Mouse (Mus musculus) ES-E14 (cell line): ENCODE results near the gene Fam20a.

Experiments
- CHD2 ChIP-seq: IDR thresholded peaks from 2 replicates; pipeline ENCODE4 v1.6.1; 2014; ENCODE audit warnings: mild to moderate bottlenecking, low read depth, low read length, inconsistent platforms
- HCFC1 ChIP-seq: IDR thresholded peaks from 2 replicates; pipeline ENCODE4 v1.6.1; 2012; ENCODE audit warnings: low read length, inconsistent platforms, borderline replicate concordance; ENCODE audit not compliant: insufficient read depth
- MAFK ChIP-seq: IDR thresholded peaks from 2 replicates; pipeline ENCODE4 v1.6.1; 2014; ENCODE audit warnings: mild to moderate bottlenecking, low read depth, low read length, inconsistent platforms; ENCODE audit not compliant: insufficient read depth

GRCm38 (mm10) chr11:109629021-109629521 is 93.0 kb downstream of the Fam20a start:
- TF ChIP-seq CHD2 (no peak), MAFK (no peak), HCFC1 (no peak)
